Mouse (Mus musculus) layer of hippocampus, adult 8-10 months (tissue): ENCODE results near the gene Drg1. TPM values are rescaled to one million over a fixed set of nuclear protein-coding genes. Genes with fewer than 3 reads are reported as not detected.
A peak's percentile ranks its signal among the peaks of the same experiment; 100 is the strongest.
"Not testable (repeated sequence)": the region's sequence is repeated elsewhere in the genome, so short reads cannot be mapped to it uniquely, and the experiment has no call there.

ENCODE experiments used
- DNase-seq, 2 experiments: peaks; one replicate each; pipeline ENCODE4 v3.0.0; 2022; ENCODE audit warnings: low spot score in 2 of 2
- total RNA-seq, 4 experiments: library from RNA; stranded (reverse); gene quantifications; 2 replicates each; pipeline ENCODE4 v1.2.4; 2022

The Drg1 gene
- total RNA-seq, 4 experiments from 2014 or later, result 89.3 to 113 (median 99.1) TPM

GRCm38 (mm10) chr11:3167129-3167528 lies 99.1 kb downstream of the Drg1 start:
- DNase-seq, result not testable (repeated sequence)

GRCm38 (mm10) chr11:3166321-3166720 lies 99.9 kb downstream of the Drg1 start:
- not testable (repeated sequence) for DNase-seq

DNA sequence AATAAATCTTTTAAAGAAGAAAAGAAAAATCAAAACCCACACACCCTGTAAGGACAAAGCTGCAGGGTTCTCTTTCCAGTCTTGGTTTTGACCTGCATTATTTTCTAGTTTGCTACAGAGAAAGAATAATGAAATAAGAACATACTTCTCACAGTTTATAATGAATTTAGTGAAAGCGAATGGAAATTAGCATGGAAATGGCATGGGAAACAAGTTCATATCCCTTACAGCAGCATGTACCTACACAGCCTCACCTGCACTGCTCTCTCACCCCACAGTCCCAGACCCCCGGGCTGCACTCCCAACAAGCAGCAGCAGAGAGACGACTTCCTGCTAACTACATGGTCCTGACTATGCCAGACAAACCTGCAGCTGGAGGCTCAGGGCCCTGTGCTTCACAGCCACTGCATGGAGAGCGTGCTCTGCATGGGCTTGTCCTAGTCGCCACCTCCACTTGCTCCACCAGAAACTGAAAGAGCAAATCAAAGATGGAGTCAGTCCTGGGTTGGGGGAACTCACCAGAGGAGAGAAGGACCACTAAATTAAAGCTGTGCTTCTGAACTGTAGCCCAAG lies 100.9 kb downstream of the Drg1 start:
- DNase-seq, result not testable (repeated sequence)

GRCm38 (mm10) chr11:3163661-3164060 lies 102.6 kb downstream of the Drg1 start:
- not testable (repeated sequence) for DNase-seq

DNA sequence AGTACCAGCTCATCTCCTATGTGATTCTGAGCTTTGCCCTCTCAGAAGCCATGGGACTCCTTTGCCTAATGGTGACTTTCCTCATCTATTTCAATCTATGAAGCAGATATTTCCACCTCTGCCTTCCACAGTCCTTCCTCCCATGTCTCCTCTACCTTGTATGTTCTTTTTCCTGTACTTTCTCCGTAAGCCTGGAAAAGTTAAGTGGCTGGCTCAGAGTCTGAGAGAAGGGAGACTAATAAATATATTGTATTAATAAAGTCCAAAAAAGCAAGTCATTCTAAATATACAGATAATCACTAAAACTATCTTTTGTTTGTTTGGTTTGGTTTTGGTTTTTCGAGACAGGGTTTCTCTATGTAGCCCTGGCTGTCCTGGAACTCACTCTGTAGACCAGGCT lies 103.1 kb downstream of the Drg1 start:
- not testable (repeated sequence) for DNase-seq

DNA sequence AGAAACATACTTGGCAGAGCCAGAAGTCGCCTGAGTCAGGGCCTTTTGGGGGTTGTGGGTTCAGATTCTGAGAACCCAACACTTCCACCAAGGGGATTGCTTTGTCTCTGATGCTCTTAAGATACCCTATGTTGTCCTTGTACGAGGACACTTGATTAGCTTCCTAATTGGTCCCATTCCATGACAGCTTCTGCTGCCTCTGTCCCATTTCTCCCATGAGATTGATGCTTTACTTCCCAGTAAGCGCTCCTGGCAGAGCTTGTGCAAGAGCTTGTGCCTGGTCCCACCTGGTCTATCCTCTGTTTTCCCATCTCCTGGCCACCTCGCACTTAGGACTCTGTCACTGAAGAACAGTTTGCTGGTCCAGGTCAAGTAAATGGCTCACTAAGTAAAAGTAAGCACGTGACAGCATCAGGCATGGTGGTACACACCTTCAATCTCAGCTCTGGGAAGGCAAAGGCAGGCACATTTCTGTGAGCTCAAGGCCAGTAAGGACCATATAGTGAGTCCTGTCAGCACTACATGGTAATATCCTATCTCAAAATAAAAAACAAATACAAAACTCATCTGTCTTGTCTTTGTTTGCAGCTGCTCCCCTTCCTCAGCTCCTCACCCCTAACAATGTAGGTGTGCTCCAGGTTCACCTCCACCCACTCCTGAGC lies 103.8 kb downstream of the Drg1 start:
- peak; percentile 69 to 75 for DNase-seq

DNA sequence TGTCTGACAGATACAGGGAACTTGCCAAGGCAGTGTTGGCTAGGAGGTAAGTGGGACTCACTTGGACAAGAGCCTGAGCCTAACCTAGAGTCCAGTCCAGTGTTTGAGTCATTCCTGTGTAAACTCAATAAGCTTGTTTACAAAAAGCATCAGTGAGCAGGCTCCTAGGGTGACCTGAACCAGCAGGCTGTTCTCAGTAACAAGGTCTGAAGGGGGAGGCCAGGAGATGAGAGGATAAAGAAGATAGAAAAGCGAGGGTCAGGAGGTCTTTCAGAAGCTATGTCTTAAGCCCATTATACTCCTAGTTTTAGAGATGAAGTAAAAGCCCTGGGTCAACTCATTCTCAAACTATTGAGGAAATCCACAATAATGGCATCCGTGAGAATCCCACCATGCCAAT lies 104.8 kb downstream of the Drg1 start:
- peak; percentile 57 to 65 for DNase-seq

DNA sequence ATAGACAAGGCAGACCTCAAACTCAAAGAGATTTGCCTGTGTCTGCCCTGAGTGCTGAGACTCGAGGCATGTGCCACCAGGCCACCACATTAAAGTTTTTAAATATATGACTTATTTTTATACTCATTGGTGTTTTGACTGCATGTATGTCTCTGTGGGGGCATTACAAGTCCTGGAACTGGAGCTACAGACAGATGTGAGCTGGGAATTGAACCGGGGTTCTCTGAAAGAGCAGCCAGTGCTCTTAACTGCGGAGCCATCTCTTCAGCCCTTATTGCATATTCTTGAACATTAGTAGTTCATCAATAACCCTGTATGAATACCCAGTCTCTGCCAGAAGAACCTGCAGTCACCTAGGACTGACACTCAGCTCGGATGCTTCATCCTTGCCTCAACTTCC lies 107.4 kb downstream of the Drg1 start:
- DNase-seq, result not testable (repeated sequence)

GRCm38 (mm10) chr11:3157996-3158395 lies 108.2 kb downstream of the Drg1 start:
- DNase-seq, result not testable (repeated sequence)

DNA sequence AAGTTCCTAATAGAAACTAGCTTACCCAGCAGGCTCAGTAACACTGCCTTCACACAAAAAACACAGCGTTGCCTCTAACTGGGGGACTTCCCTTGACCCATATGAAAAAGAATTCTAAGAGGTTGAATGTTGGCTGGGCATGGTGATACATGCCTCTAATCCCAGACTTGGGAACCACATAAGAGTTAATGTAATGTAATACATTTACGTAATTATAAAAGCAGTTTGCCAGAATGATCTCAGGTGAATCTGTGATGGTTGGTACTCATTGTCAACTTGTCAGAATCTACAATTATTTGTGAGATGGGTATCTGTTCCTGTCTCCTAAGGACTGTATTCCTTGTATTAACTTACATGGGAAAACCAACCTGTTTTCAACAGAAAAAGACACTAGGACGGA lies 109.2 kb downstream of the Drg1 start:
- not testable (repeated sequence) for DNase-seq

DNA sequence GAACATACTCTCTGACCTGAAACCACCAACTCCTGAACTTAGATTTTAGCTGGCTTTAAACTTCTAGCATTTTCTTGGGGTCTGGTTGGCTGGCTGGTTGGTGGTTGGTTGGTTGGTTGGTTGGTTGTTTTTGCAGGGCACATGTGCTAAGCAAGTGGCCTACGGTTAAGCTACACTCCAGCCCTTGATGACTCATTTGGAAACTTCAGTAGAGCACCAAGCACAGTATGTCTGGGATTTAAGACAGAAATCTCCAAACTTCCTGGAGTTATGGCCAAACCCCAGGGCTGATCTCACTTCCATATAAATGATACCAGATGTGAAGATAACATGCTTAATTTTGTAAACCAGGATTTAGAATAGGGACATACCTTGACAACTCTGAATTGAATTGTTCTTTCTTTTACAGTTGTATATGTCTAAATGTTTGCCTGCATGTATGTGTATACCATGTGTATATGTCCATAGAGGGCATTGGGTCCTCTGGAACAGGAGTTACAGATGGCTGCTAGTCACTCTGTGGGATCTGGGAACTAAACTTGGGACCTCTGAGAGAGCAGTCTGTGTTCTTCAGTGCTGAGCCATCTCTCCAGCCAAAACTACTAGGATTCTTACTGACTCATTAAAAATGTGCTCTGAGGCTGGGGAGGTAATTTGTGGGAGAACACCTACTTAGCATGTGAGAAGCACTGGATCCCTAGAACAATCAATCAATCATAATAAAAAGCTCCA lies 112.4 kb downstream of the Drg1 start:
- peak; percentile 70 for DNase-seq

DNA sequence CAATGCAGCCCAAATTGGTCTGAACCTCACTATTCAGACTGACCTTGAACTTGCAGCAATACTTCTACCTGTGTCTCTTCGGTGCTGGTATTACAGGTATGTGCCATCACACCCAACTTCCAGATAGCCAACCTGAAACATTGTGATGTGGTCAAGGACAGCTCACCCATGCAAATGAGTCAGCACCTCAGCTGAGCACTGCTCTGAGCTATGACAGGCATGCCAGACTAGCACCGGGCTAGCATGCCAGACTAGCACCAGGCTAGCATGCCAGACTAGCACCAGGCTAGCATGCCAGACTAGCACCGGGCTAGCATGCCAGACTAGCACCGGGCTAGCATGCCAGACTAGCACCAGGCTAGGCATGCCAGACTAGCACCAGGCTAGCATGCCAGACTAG lies 114.9 kb downstream of the Drg1 start:
- not testable (repeated sequence) for DNase-seq

- not testable (repeated sequence) for DNase-seq
These were observed 115.6 kb downstream of the Drg1 start for GRCm38 (mm10) chr11:3150677-3151003.

- not testable (repeated sequence) for DNase-seq
These were observed 116.1 kb downstream of the Drg1 start for GRCm38 (mm10) chr11:3150003-3150676.

DNA sequence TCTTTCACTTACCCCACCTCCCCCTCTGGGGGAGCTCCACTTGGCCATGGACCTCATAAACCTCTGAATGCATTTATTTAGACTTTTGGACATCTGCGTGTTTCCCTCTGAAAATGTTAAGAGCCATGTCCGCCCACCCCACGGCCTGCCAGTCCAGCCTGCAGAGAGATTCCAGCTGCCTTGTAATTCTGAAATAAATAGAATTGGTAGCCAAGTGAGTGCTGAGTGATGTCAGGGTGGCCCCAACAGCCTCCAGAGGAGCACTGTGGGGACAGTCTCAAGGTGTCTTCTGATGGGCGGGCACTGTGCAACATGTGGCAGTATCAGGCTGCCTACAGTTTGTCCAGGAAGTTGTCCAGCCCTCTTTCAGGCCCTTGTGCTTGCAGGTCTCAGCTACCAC lies 116.7 kb downstream of the Drg1 start:
- DNase-seq, result not testable (repeated sequence)

DNA sequence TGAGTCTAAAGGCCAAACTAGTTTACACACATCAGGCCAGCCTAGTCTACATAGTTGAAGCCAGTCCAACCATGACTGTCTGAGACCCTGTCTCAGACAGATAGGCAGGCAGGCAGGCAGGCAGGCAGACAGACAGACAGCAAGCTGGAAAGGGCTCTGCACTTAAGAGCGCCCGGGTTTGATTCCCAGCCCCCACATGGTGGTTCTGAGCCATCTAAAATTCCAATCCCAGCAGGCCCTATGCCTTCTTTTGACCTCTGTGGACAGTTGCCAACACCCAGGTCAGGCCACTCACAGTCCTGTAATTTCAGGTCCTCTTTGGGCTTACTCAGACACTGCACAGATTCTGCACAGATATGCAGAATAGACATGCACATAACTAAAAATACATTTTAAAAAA lies 119.4 kb downstream of the Drg1 start:
- DNase-seq, result not testable (repeated sequence)

- not testable (repeated sequence) for DNase-seq
These were observed 120.7 kb downstream of the Drg1 start for GRCm38 (mm10) chr11:3145359-3146165.

GRCm38 (mm10) chr11:3143984-3144383 lies 122.2 kb downstream of the Drg1 start:
- DNase-seq, result not testable (repeated sequence)

GRCm38 (mm10) chr11:3142413-3142812 lies 123.8 kb downstream of the Drg1 start:
- DNase-seq, result peak; percentile 87 to 92

GRCm38 (mm10) chr11:3140967-3141535 lies 125.2 kb downstream of the Drg1 start:
- DNase-seq, result not testable (repeated sequence)

DNA sequence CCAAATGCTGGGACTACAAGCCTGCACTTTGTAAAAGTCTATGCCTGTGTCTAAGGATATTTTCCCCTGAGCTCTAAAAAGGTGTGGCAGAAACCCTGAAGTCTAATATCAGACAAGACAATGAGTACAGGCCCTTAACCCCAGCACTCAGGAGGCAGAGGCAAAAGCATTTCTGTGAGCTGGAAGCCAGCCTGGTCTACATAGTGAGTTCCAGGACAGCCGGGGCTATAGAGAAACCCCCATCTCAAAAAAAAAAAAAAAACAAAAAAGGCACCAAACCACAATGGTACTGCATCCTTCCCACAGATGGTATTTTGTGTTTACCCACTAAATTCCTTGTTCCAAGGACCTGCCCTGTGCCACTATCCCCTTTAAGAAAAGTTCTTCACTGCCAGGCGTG lies 127.9 kb downstream of the Drg1 start:
- DNase-seq, result not testable (repeated sequence)
